Mouse (Mus musculus): ENCODE data around the gene Stk32c. TPM values are rescaled to one million over a fixed set of nuclear protein-coding genes. Genes with fewer than 3 reads are reported as not detected.

The Stk32c gene
- polyA plus RNA-seq, 1 experiment from 2014 or later, result 3.7 TPM

GRCm38 (mm10) chr7:139248615-139249405 is 35.7 kb upstream of the Stk32c start:
- H3K27me3 ChIP-seq (ENCODE audit: control insufficient read depth, insufficient read depth, low read depth, low read length), result peaks cover 8% of the 10 kb centered on the region; the same call in 1 of the 2 replicates
- peak overlapping the region; percentile 66 for H3K4me3 ChIP-seq (ENCODE audit: low read depth, low read length)
- H3K9me3 ChIP-seq (replicated peaks; ENCODE audit: control insufficient read depth, low read length, poor library complexity, severe bottlenecking), result no peaks in the 10 kb centered on the region
- peak; percentile 15 for ATAC-seq
- H3K27ac ChIP-seq (ENCODE audit: low read length), result no peak overlapping the region
- H3K36me3 ChIP-seq (ENCODE audit: control insufficient read depth, insufficient read depth, low read length), result no peaks in the 10 kb centered on the region
- peaks cover 16% of the 10 kb centered on the region for H3K4me1 ChIP-seq (ENCODE audit: control insufficient read depth, insufficient read depth, low read length)
- 2% methylated on average over 45 of the region's 45 CpGs for WGBS
- peak overlapping the region; percentile 67 for H3K4me2 ChIP-seq (ENCODE audit: low read length)
- peak overlapping the region; percentile 74 for H3K9ac ChIP-seq (ENCODE audit: low read depth, low read length)

- H3K9me3 ChIP-seq (replicated peaks; ENCODE audit: control insufficient read depth, low read length, poor library complexity, severe bottlenecking), result no peaks in the 10 kb centered on the region
- H3K9ac ChIP-seq (ENCODE audit: low read depth, low read length), result peak within 1 kb of the TSS; percentile 74
- no peaks in the 10 kb centered on the region for H3K36me3 ChIP-seq (ENCODE audit: control insufficient read depth, insufficient read depth, low read length)
- peak within 1 kb of the TSS; percentile 67 for H3K4me2 ChIP-seq (ENCODE audit: low read length)
- H3K4me1 ChIP-seq (ENCODE audit: control insufficient read depth, insufficient read depth, low read length), result peaks cover 16% of the 10 kb centered on the region
- peaks cover 8% of the 10 kb centered on the region; the same call in 1 of the 2 replicates for H3K27me3 ChIP-seq (ENCODE audit: control insufficient read depth, insufficient read depth, low read depth, low read length)
- peak; percentile 69 for ATAC-seq
- peak within 1 kb of the TSS; percentile 66 for H3K4me3 ChIP-seq (ENCODE audit: low read depth, low read length)
- under 1% methylated on average over 48 of the region's 72 CpGs for WGBS
- H3K27ac ChIP-seq (ENCODE audit: low read length), result 0 out of 2 replicates have a peak within 1 kb of the TSS, but pooled peaks have one; percentile 48
Measured at GRCm38 (mm10) chr7:139247881-139248614, 34.9 kb upstream of the Stk32c start, which contains the start of gene Pwwp2b. Gene Pwwp2b, plus strand, starts transcription at chr7:139248482.

GRCm38 (mm10) chr7:139246931-139247880 is 34.1 kb upstream of the Stk32c start:
- H3K9me3 ChIP-seq (replicated peaks; ENCODE audit: control insufficient read depth, low read length, poor library complexity, severe bottlenecking), result no peaks in the 10 kb centered on the region
- no peak overlapping the region for H3K27ac ChIP-seq (ENCODE audit: low read length)
- peaks cover 16% of the 10 kb centered on the region for H3K4me1 ChIP-seq (ENCODE audit: control insufficient read depth, insufficient read depth, low read length)
- H3K4me2 ChIP-seq (ENCODE audit: low read length), result peak overlapping the region; percentile 67
- peak; percentile 39 for ATAC-seq
- peak overlapping the region; percentile 66 for H3K4me3 ChIP-seq (ENCODE audit: low read depth, low read length)
- 4% methylated on average over 38 of the region's 38 CpGs for WGBS
- H3K27me3 ChIP-seq (ENCODE audit: control insufficient read depth, insufficient read depth, low read depth, low read length), result peaks cover 8% of the 10 kb centered on the region; the same call in 1 of the 2 replicates
- no peaks in the 10 kb centered on the region for H3K36me3 ChIP-seq (ENCODE audit: control insufficient read depth, insufficient read depth, low read length)
- H3K9ac ChIP-seq (ENCODE audit: low read depth, low read length), result peak overlapping the region; percentile 74

GRCm38 (mm10) chr7:139246086-139246485 is 33.0 kb upstream of the Stk32c start:
- Histone ChIP-seq H3K9ac (ENCODE audit: low read depth, low read length) (no peak overlapping the region), H3K27ac (ENCODE audit: low read length) (no peak overlapping the region), H3K4me2 (ENCODE audit: low read length) (no peak overlapping the region), H3K27me3 (ENCODE audit: control insufficient read depth, insufficient read depth, low read depth, low read length) (peaks cover 8% of the 10 kb centered on the region; the same call in 1 of the 2 replicates), H3K4me1 (ENCODE audit: control insufficient read depth, insufficient read depth, low read length) (peaks cover 16% of the 10 kb centered on the region), H3K36me3 (ENCODE audit: control insufficient read depth, insufficient read depth, low read length) (no peaks in the 10 kb centered on the region), H3K4me3 (ENCODE audit: low read depth, low read length) (no peak overlapping the region), H3K9me3 (replicated peaks; ENCODE audit: control insufficient read depth, low read length, poor library complexity, severe bottlenecking) (no peaks in the 10 kb centered on the region)
- WGBS, result 76% methylated on average over 5 of the region's 5 CpGs
- ATAC-seq, result no peak

- no peak for ATAC-seq
- no peaks in the 10 kb centered on the region for H3K27me3 ChIP-seq (ENCODE audit: control insufficient read depth, insufficient read depth, low read depth, low read length)
- 82% methylated on average over 3 of the region's 3 CpGs for WGBS
Measured at GRCm38 (mm10) chr7:139239432-139239831, 26.3 kb upstream of the Stk32c start.

GRCm38 (mm10) chr7:139235651-139236358 is 22.7 kb upstream of the Stk32c start:
- Histone ChIP-seq H3K9me3 (replicated peaks; ENCODE audit: control insufficient read depth, low read length, poor library complexity, severe bottlenecking) (no peaks in the 10 kb centered on the region), H3K27me3 (ENCODE audit: control insufficient read depth, insufficient read depth, low read depth, low read length) (no peaks in the 10 kb centered on the region), H3K4me1 (ENCODE audit: control insufficient read depth, insufficient read depth, low read length) (peaks cover 7% of the 10 kb centered on the region), H3K36me3 (ENCODE audit: control insufficient read depth, insufficient read depth, low read length) (no peaks in the 10 kb centered on the region), H3K4me3 (ENCODE audit: low read depth, low read length) (no peak overlapping the region), H3K27ac (ENCODE audit: low read length) (no peak overlapping the region), H3K4me2 (ENCODE audit: low read length) (no peak overlapping the region), H3K9ac (ENCODE audit: low read depth, low read length) (no peak overlapping the region)
- ATAC-seq, result no peak
- 83% methylated on average over 12 of the region's 12 CpGs for WGBS

More at GRCm38 (mm10) chr7:139239432-139239831, 26.3 kb upstream of the Stk32c start:
- H3K36me3 ChIP-seq (ENCODE audit: control insufficient read depth, insufficient read depth, low read length), result no peaks in the 10 kb centered on the region
- no peaks in the 10 kb centered on the region for H3K4me1 ChIP-seq (ENCODE audit: control insufficient read depth, insufficient read depth, low read length)
- no peaks in the 10 kb centered on the region for H3K9me3 ChIP-seq (replicated peaks; ENCODE audit: control insufficient read depth, low read length, poor library complexity, severe bottlenecking)
- H3K9ac ChIP-seq (ENCODE audit: low read depth, low read length), result no peak overlapping the region
- H3K4me3 ChIP-seq (ENCODE audit: low read depth, low read length), result no peak overlapping the region
- no peak overlapping the region for H3K27ac ChIP-seq (ENCODE audit: low read length)
- H3K4me2 ChIP-seq (ENCODE audit: low read length), result no peak overlapping the region

GRCm38 (mm10) chr7:139234426-139235188 is 21.5 kb upstream of the Stk32c start:
- peak overlapping the region; percentile 43 for H3K4me2 ChIP-seq (ENCODE audit: low read length)
- no peaks in the 10 kb centered on the region for H3K36me3 ChIP-seq (ENCODE audit: control insufficient read depth, insufficient read depth, low read length)
- 13% methylated on average over 18 of the region's 18 CpGs for WGBS

More at GRCm38 (mm10) chr7:139234426-139235188, 21.5 kb upstream of the Stk32c start:
- no peak overlapping the region for H3K4me3 ChIP-seq (ENCODE audit: low read depth, low read length)
- H3K9ac ChIP-seq (ENCODE audit: low read depth, low read length), result peak overlapping the region; percentile 18; the same call in 1 of the 2 replicates
- H3K27me3 ChIP-seq (ENCODE audit: control insufficient read depth, insufficient read depth, low read depth, low read length), result no peaks in the 10 kb centered on the region
- H3K4me1 ChIP-seq (ENCODE audit: control insufficient read depth, insufficient read depth, low read length), result peaks cover 7% of the 10 kb centered on the region
- no peaks in the 10 kb centered on the region for H3K9me3 ChIP-seq (replicated peaks; ENCODE audit: control insufficient read depth, low read length, poor library complexity, severe bottlenecking)
- peak; percentile 61 for ATAC-seq
- no peak overlapping the region for H3K27ac ChIP-seq (ENCODE audit: low read length)
